Mouse (Mus musculus) MEL (cell line): Measurements from ENCODE around the gene St6galnac4. TPM values are rescaled to one million over a fixed set of nuclear protein-coding genes. Genes with fewer than 3 reads are reported as not detected.

Experiments used
- DNase-seq: peaks from one replicate; pipeline ENCODE4 v3.0.0; 2011; ENCODE audit warnings: low read depth, low spot score
- H3K27ac ChIP-seq: 2 replicates; pipeline ENCODE4 v1.5.1; 2012; ENCODE audit warnings: low read depth, mild to moderate bottlenecking, control low read depth, low read length, moderate library complexity; ENCODE audit not compliant: control insufficient read depth
- H3K27me3 ChIP-seq, 2 experiments: fragments of 150-350 bp in 1 of 2; sonication (generic) in 1 of 2; 2 replicates each; pipeline ENCODE4 v1.6.1; 2012; ENCODE audit warnings: low read length in 2 of 2, mild to moderate bottlenecking in 2 of 2, improper control_type of control experiment in 1 of 2, moderate library complexity in 1 of 2; ENCODE audit not compliant: insufficient read depth in 2 of 2, control insufficient read depth in 1 of 2
- H3K36me3 ChIP-seq, 2 experiments: 2 replicates each; pipeline ENCODE4 v1.6.1; 2012 to 2014; ENCODE audit warnings: low read length in 2 of 2, improper control_type of control experiment in 1 of 2, inconsistent platforms in 1 of 2, mild to moderate bottlenecking in 1 of 2; ENCODE audit not compliant: insufficient read depth in 2 of 2, control insufficient read depth in 1 of 2
- H3K4me1 ChIP-seq, 2 experiments: fragments of 150-350 bp in 1 of 2; sonication (generic) in 1 of 2; 2 replicates each; pipeline ENCODE4 v1.6.1; 2012; ENCODE audit warnings: low read length in 2 of 2, improper control_type of control experiment in 1 of 2, mild to moderate bottlenecking in 1 of 2; ENCODE audit not compliant: insufficient read depth in 2 of 2, control insufficient read depth in 1 of 2
- H3K4me3 ChIP-seq, 2 experiments: fragments of 150-350 bp in 1 of 2; sonication (generic) in 1 of 2; 2 replicates each; pipeline ENCODE4 v1.5.1; 2012; ENCODE audit warnings: low read depth in 2 of 2, low read length in 2 of 2, mild to moderate bottlenecking in 2 of 2, moderate library complexity in 2 of 2, control low read depth in 1 of 2, improper control_type of control experiment in 1 of 2; ENCODE audit not compliant: control insufficient read depth in 1 of 2, insufficient read depth in 1 of 2
- H3K79me2 ChIP-seq: 2 replicates; pipeline ENCODE4 v1.6.1; 2012; ENCODE audit warnings: mild to moderate bottlenecking, low read length, moderate library complexity; ENCODE audit not compliant: control insufficient read depth, poor library complexity, insufficient read depth
- H3K9ac ChIP-seq: 2 replicates; pipeline ENCODE4 v1.6.1; 2012; ENCODE audit warnings: low read depth, mild to moderate bottlenecking, control low read depth, low read length, moderate library complexity; ENCODE audit not compliant: control insufficient read depth, poor library complexity, severe bottlenecking
- H3K9me3 ChIP-seq: fragments of 150-350 bp; sonication (generic); replicated peaks from 2 replicates; pipeline ENCODE4 v1.6.1; 2012; ENCODE audit warnings: mild to moderate bottlenecking, low read length, improper control_type of control experiment, moderate library complexity; ENCODE audit not compliant: insufficient read depth
- BHLHE40 ChIP-seq: IDR thresholded peaks from 2 replicates; pipeline ENCODE4 v1.6.1; 2012; ENCODE audit warnings: low read depth, mild to moderate bottlenecking, inconsistent platforms, low read length, improper control_type of control experiment, borderline replicate concordance
- CHD1 ChIP-seq: IDR thresholded peaks from 2 replicates; pipeline ENCODE4 v1.6.1; 2012; ENCODE audit warnings: low read depth, mild to moderate bottlenecking, inconsistent platforms, low read length, improper control_type of control experiment
- CHD2 ChIP-seq: IDR thresholded peaks from 2 replicates; pipeline ENCODE4 v1.6.1; 2011; ENCODE audit warnings: low read length, improper control_type of control experiment
- CTCF ChIP-seq, 3 experiments: IDR thresholded peaks in 2 of 3; conservative IDR thresholded peaks in 1 of 3; 2 replicates each; pipeline ENCODE4 v1.5.1; 2011 to 2012; ENCODE audit warnings: low read length in 3 of 3, low read depth in 2 of 3, mild to moderate bottlenecking in 2 of 3, improper control_type of control experiment in 1 of 3, inconsistent platforms in 1 of 3, mixed read lengths in 1 of 3, moderate library complexity in 1 of 3; ENCODE audit not compliant: control insufficient read depth in 1 of 3, insufficient read depth in 1 of 3, poor library complexity in 1 of 3, severe bottlenecking in 1 of 3
- E2F4 ChIP-seq: IDR thresholded peaks from 2 replicates; pipeline ENCODE4 v1.6.1; 2011; ENCODE audit warnings: low read depth, low read length, improper control_type of control experiment, borderline replicate concordance
- EP300 ChIP-seq, 2 experiments: IDR thresholded peaks; 2 replicates each; pipeline ENCODE4 v1.6.1; 2011; ENCODE audit warnings: improper control_type of control experiment in 2 of 2, low read length in 2 of 2, low read depth in 1 of 2, mild to moderate bottlenecking in 1 of 2
- ETS1 ChIP-seq: IDR thresholded peaks from 2 replicates; pipeline ENCODE4 v1.6.1; 2012; ENCODE audit warnings: low read depth, mild to moderate bottlenecking, inconsistent platforms, low read length, improper control_type of control experiment, moderate library complexity
- GABPA ChIP-seq: IDR thresholded peaks from 2 replicates; pipeline ENCODE4 v1.6.1; 2012; ENCODE audit warnings: low read depth, mild to moderate bottlenecking, inconsistent platforms, low read length, improper control_type of control experiment, moderate library complexity
- GATA1 ChIP-seq: IDR thresholded peaks from 2 replicates; pipeline ENCODE4 v1.6.1; 2011; ENCODE audit warnings: low read depth, low read length, improper control_type of control experiment
- HCFC1 ChIP-seq: IDR thresholded peaks from 2 replicates; pipeline ENCODE4 v1.6.1; 2012; ENCODE audit warnings: low read depth, mild to moderate bottlenecking, inconsistent platforms, low read length, improper control_type of control experiment, moderate library complexity
- JUND ChIP-seq: IDR thresholded peaks from 2 replicates; pipeline ENCODE4 v1.6.1; 2011; ENCODE audit warnings: low read depth, mild to moderate bottlenecking, improper control_type of control experiment, low read length
- KAT2A ChIP-seq: conservative IDR thresholded peaks from 2 replicates; pipeline ENCODE4 v1.6.1; 2012; ENCODE audit warnings: low read depth, low read length, improper control_type of control experiment, inconsistent platforms
- MAFK ChIP-seq: IDR thresholded peaks from 2 replicates; pipeline ENCODE4 v1.6.1; 2011; ENCODE audit warnings: low read depth, mild to moderate bottlenecking, low read length, improper control_type of control experiment, borderline replicate concordance
- MAZ ChIP-seq: IDR thresholded peaks from 2 replicates; pipeline ENCODE4 v1.6.1; 2012; ENCODE audit warnings: low read depth, mild to moderate bottlenecking, inconsistent platforms, low read length, improper control_type of control experiment
- MEF2A ChIP-seq: IDR thresholded peaks from 2 replicates; pipeline ENCODE4 v1.6.1; 2014; ENCODE audit warnings: low read depth, mild to moderate bottlenecking, inconsistent platforms, low read length, improper control_type of control experiment; ENCODE audit not compliant: poor library complexity, insufficient replicate concordance, severe bottlenecking; ENCODE audit errors: extremely low read depth
- MXI1 ChIP-seq: IDR thresholded peaks from 2 replicates; pipeline ENCODE4 v1.6.1; 2011; ENCODE audit warnings: mild to moderate bottlenecking, low read depth, low read length, improper control_type of control experiment
- MYB ChIP-seq: IDR thresholded peaks from 2 replicates; pipeline ENCODE4 v1.6.1; 2011; ENCODE audit warnings: mild to moderate bottlenecking, low read depth, low read length, improper control_type of control experiment
- MYC ChIP-seq: IDR thresholded peaks from 2 replicates; pipeline ENCODE4 v1.6.1; 2011; ENCODE audit warnings: low read depth, mild to moderate bottlenecking, low read length, improper control_type of control experiment, moderate library complexity
- NELFE ChIP-seq: IDR thresholded peaks from 2 replicates; pipeline ENCODE4 v1.6.1; 2011; ENCODE audit warnings: low read depth, low read length, improper control_type of control experiment
- NRF1 ChIP-seq: IDR thresholded peaks from 2 replicates; pipeline ENCODE4 v1.6.1; 2014; ENCODE audit warnings: low read depth, mild to moderate bottlenecking, inconsistent platforms, low read length, improper control_type of control experiment, moderate library complexity; ENCODE audit not compliant: poor library complexity, insufficient read depth, severe bottlenecking
- POLR2AphosphoS2 ChIP-seq: IDR thresholded peaks from 2 replicates; pipeline ENCODE4 v1.6.1; 2011; ENCODE audit warnings: low read length, improper control_type of control experiment
- POLR2AphosphoS5 ChIP-seq: IDR thresholded peaks from 2 replicates; pipeline ENCODE4 v1.6.1; 2012; ENCODE audit warnings: low read depth, borderline replicate concordance, mild to moderate bottlenecking, inconsistent platforms, low read length, moderate library complexity, mixed read lengths
- RAD21 ChIP-seq: IDR thresholded peaks from 2 replicates; pipeline ENCODE4 v1.6.1; 2011; ENCODE audit warnings: mild to moderate bottlenecking, low read depth, low read length, improper control_type of control experiment
- RCOR1 ChIP-seq: IDR thresholded peaks from 2 replicates; pipeline ENCODE4 v1.6.1; 2012; ENCODE audit warnings: low read depth, mild to moderate bottlenecking, inconsistent platforms, low read length, improper control_type of control experiment
- SIN3A ChIP-seq: IDR thresholded peaks from 2 replicates; pipeline ENCODE4 v1.6.1; 2012; ENCODE audit warnings: low read length, improper control_type of control experiment, inconsistent platforms
- TAL1 ChIP-seq: IDR thresholded peaks from 2 replicates; pipeline ENCODE4 v1.6.1; 2012; ENCODE audit warnings: mild to moderate bottlenecking, inconsistent platforms, low read length, moderate library complexity, mixed read lengths
- TBP ChIP-seq: IDR thresholded peaks from 2 replicates; pipeline ENCODE4 v1.8.0; 2011; ENCODE audit warnings: low read depth, low read length, improper control_type of control experiment
- TCF12 ChIP-seq: IDR thresholded peaks from 2 replicates; pipeline ENCODE4 v1.6.1; 2014; ENCODE audit warnings: low read depth, mild to moderate bottlenecking, inconsistent platforms, low read length, improper control_type of control experiment, moderate library complexity
- UBTF ChIP-seq: IDR thresholded peaks from 2 replicates; pipeline ENCODE4 v1.6.1; 2012; ENCODE audit warnings: low read depth, mild to moderate bottlenecking, inconsistent platforms, low read length, improper control_type of control experiment, moderate library complexity, borderline replicate concordance; ENCODE audit not compliant: insufficient read depth
- USF1 ChIP-seq: IDR thresholded peaks from 2 replicates; pipeline ENCODE4 v1.6.1; 2014; ENCODE audit warnings: low read depth, mild to moderate bottlenecking, inconsistent platforms, low read length, improper control_type of control experiment, moderate library complexity
- USF2 ChIP-seq, 2 experiments: IDR thresholded peaks; 2 replicates each; pipeline ENCODE4 v1.6.1; 2011 to 2012; ENCODE audit warnings: improper control_type of control experiment in 2 of 2, low read length in 2 of 2, borderline replicate concordance in 1 of 2, inconsistent platforms in 1 of 2, low read depth in 1 of 2, mild to moderate bottlenecking in 1 of 2; ENCODE audit not compliant: insufficient read depth in 1 of 2
- ZMIZ1 ChIP-seq: IDR thresholded peaks from 2 replicates; pipeline ENCODE4 v1.6.1; 2012; ENCODE audit warnings: low read depth, mild to moderate bottlenecking, inconsistent platforms, low read length, improper control_type of control experiment, moderate library complexity
- ZNF384 ChIP-seq: IDR thresholded peaks from 2 replicates; pipeline ENCODE4 v1.6.1; 2012; ENCODE audit warnings: low read depth, mild to moderate bottlenecking, inconsistent platforms, low read length, improper control_type of control experiment
- polyA plus RNA-seq, 2 experiments: library from polyadenylated mRNA; stranded (reverse) in 1 of 2; unstranded in 1 of 2; fragments of >175 nt in 1 of 2; fragments of >200 nt in 1 of 2; gene quantifications; 2 replicates each; pipeline versions ENCODE4 v1.2.1 to v1.2.4; 2012; ENCODE audit warnings: low replicate concordance in 2 of 2, low read depth in 1 of 2; ENCODE audit not compliant: insufficient read length in 2 of 2, insufficient read depth in 1 of 2, missing spikeins in 1 of 2
- total RNA-seq: library from RNA; depleted of rRNA; stranded (reverse); fragments of 300-350 nt; gene quantifications from 2 replicates; pipeline ENCODE4 v1.2.3, GENCODE M21; 2012

St6galnac4 gene
- total and polyA plus RNA-seq, 3 experiments = 58.3 to 109 TPM; not detected in 1

DNA sequence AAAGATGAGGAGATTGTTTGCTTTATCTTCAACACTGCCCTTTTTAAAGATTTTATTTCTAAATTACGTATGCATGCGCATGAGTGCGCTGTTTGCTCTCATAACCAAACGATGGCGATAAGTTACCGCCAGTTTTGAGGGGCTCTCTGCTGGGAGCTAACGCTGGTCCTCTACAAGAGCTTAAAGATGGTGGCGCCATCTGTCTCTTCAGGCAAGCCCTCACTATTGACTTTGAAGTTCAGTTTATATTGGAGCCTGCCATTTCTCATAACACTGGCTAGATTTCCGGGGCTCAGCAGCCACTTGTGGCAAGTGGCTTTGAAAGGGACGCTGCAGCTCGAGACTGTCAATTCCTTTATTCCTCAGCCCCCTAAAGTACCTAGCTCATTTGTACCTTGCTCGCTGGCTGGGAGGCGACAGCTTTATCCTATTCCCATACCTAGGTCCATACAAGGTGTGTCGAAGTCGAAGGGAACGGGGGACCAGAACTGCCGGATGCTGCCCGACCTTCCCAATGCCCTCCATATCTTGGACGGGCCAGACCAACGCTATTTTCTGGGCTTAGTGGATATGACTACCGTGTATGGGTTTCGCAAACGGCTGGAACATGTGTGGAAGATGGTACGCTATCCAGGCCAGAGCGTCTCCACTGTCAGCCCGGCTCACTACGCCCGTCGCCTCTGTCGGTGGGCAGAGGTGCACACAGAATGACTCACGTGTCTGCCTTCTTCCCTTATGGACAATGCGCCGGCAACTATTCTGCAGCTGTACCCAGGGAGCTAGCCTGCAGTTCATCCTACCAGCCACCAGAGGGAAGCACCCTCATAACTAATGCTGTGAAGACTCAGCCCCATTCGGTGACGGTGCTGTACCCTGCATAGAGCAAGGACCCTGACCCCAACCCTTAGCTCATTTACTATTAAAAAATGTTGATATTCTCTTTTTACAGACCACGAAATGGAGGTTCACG, 3.8 kb upstream of the St6galnac4 start:
- Histone ChIP-seq H3K27ac (peak overlapping the region; percentile 48), H3K9ac (peak overlapping the region; percentile 60), H3K9me3 (no peaks in the 10 kb centered on the region), H3K36me3 (peaks cover 0 to 13% of the 10 kb centered on the region in 2 experiments; a peak in 2 of 4 replicates), H3K79me2 (peaks cover 12% of the 10 kb centered on the region), H3K4me1 (peaks cover 0 to 22% of the 10 kb centered on the region in 2 experiments; a peak in 2 of 4 replicates), H3K4me3 (peak overlapping the region; percentile 50 to 57), H3K27me3 (no peaks in the 10 kb centered on the region)
- DNase-seq = peak; percentile 95
- TF ChIP-seq POLR2AphosphoS2 = 0 out of 2 replicates have a peak, but pooled peaks have one; percentile 43
- no peak for TF ChIP-seq POLR2AphosphoS5
- TF ChIP-seq MYB = no peak
- peak; percentile 47; the same call in 1 of the 2 replicates for TF ChIP-seq HCFC1
- no peak for TF ChIP-seq MAFK
- TF ChIP-seq NELFE = peak; percentile 62
- TF ChIP-seq CHD2 = no peak
- TF ChIP-seq GATA1 = 0 out of 2 replicates have a peak, but pooled peaks have one; percentile 7
- no peak for TF ChIP-seq RCOR1
- TF ChIP-seq JUND = no peak
- no peak for TF ChIP-seq CHD1
- TF ChIP-seq USF2 (IDR thresholded peaks at IDR 0.05; ENCODE audit: borderline replicate concordance in 1 of 2, insufficient read depth in 1 of 2, low read depth in 1 of 2, low read length in 2 of 2) = no peak
- TF ChIP-seq MEF2A = no peak
- TF ChIP-seq MXI1 = peak; percentile 96
- TF ChIP-seq TBP = peak; percentile 47; the same call in 1 of the 2 replicates
- peak; percentile 83 for TF ChIP-seq MYC
- no peak for TF ChIP-seq UBTF
- no peak for TF ChIP-seq ZNF384
- TF ChIP-seq NRF1 = peak; percentile 53
- peak; percentile 78 to 97 (median 95) for TF ChIP-seq CTCF (IDR thresholded peaks at IDR 0.05 in 2 of 3, conservative IDR thresholded peaks at IDR 0.05 in 1 of 3; ENCODE audit: control insufficient read depth in 1 of 3, insufficient read depth in 1 of 3, low read depth in 2 of 3, low read length in 3 of 3, poor library complexity in 1 of 3, severe bottlenecking in 1 of 3)
- TF ChIP-seq E2F4 = no peak
- TF ChIP-seq MAZ = 0 out of 2 replicates have a peak, but pooled peaks have one; percentile 43
- no peak; the same call in 1 of the 2 replicates for TF ChIP-seq ZMIZ1
- no peak for TF ChIP-seq GABPA
- TF ChIP-seq SIN3A = peak; percentile 86
- no peak for TF ChIP-seq KAT2A
- no peak for TF ChIP-seq TCF12
- 0 out of 4 replicates have a peak, but pooled peaks of 1 of the 2 experiments have one; percentile 22 for TF ChIP-seq EP300 (IDR thresholded peaks at IDR 0.05; ENCODE audit: low read depth in 1 of 2, low read length in 2 of 2)
- TF ChIP-seq TAL1 = no peak
- 0 out of 2 replicates have a peak, but pooled peaks have one; percentile 34 for TF ChIP-seq ETS1
- peak; percentile 84 for TF ChIP-seq RAD21
- peak; percentile 75 for TF ChIP-seq USF1
- TF ChIP-seq BHLHE40 = peak; percentile 88
